Mouse (Mus musculus) lung, postnatal 0 days (tissue): ENCODE measurements around the gene Anxa6. TPM values are rescaled to one million over a fixed set of nuclear protein-coding genes. Genes with fewer than 3 reads are reported as not detected.

Source experiments
- ATAC-seq: fragments of 200-750 bp; cut with Nextera tagmentation; 2 replicates; pipeline ENCODE4 v1.8.0; 2017; ENCODE audit warnings: moderate library complexity
- DNase-seq: peaks from one replicate; pipeline ENCODE4 v3.0.0-alpha.2; 2016; ENCODE audit warnings: low spot score
- H3K27ac ChIP-seq: fragments of 300-500 bp; sonication (generic); 2 replicates; pipeline ENCODE4 v1.5.1; 2014; ENCODE audit warnings: antibody characterized with exemption, mild to moderate bottlenecking, low read length, mixed read lengths
- H3K27me3 ChIP-seq: fragments of 300-500 bp; sonication (generic); replicated peaks from 2 replicates; pipeline ENCODE4 v1.6.1; 2014; ENCODE audit warnings: low read length, mixed read lengths; ENCODE audit not compliant: insufficient read depth
- H3K36me3 ChIP-seq: fragments of 300-500 bp; sonication (generic); 2 replicates; pipeline ENCODE4 v1.6.1; 2014; ENCODE audit warnings: low read length, mixed read lengths; ENCODE audit not compliant: insufficient read depth
- H3K4me1 ChIP-seq: fragments of 300-500 bp; sonication (generic); 2 replicates; pipeline ENCODE4 v1.6.1; 2014; ENCODE audit warnings: antibody characterized with exemption, low read depth, low read length, mixed read lengths; ENCODE audit not compliant: insufficient read depth
- H3K4me2 ChIP-seq: fragments of 300-500 bp; sonication (generic); replicated peaks from 2 replicates; pipeline ENCODE4 v1.6.1; 2014; ENCODE audit warnings: low read depth, mild to moderate bottlenecking, low read length, moderate library complexity, mixed read lengths
- H3K4me3 ChIP-seq: fragments of 300-500 bp; sonication (generic); 2 replicates; pipeline ENCODE4 v1.5.1; 2014; ENCODE audit warnings: low read depth, low read length
- H3K9ac ChIP-seq: fragments of 300-500 bp; sonication (generic); replicated peaks from 2 replicates; pipeline ENCODE4 v1.6.1; 2014; ENCODE audit warnings: low read depth, mild to moderate bottlenecking
- H3K9me3 ChIP-seq: fragments of 300-500 bp; sonication (generic); 2 replicates; pipeline ENCODE4 v1.6.1; 2016; ENCODE audit warnings: low read length, mixed read lengths
- CTCF ChIP-seq: IDR thresholded peaks from 2 replicates; pipeline ENCODE4 v1.5.1; 2016; ENCODE audit warnings: antibody characterized with exemption, mild to moderate bottlenecking
- EP300 ChIP-seq: IDR thresholded peaks from 2 replicates; pipeline ENCODE4 v1.6.1; 2016; ENCODE audit warnings: antibody characterized with exemption, mild to moderate bottlenecking, control low read depth
- WGBS: fragments of 180-500 bp; shearing (Covaris S2); extraction: QIAGEN DNeasy Blood & Tissue Kit; methylation state at CpG from one replicate; pipeline ENCODE4 v1.1.7; 2014; 5-methylcytosine and 5-hydroxymethylcytosine counted together
- polyA plus RNA-seq: library from polyadenylated mRNA; unstranded; fragments of >200 nt; fragmentation: Nextera tagmentation; extraction: Ambion mirVana; gene quantifications from 2 replicates; pipeline ENCODE4 v1.2.1, GENCODE M21; 2015

The Anxa6 gene
- polyA plus RNA-seq, 1 experiment from 2014 or later: 228 TPM

- WGBS: 89% methylated on average over 5 of the region's 5 CpGs
Observed at GRCm38 (mm10) chr11:55060802-55061201, 27.6 kb upstream of the Anxa6 start.

GRCm38 (mm10) chr11:55057511-55057910 lies 24.3 kb upstream of the Anxa6 start:
- 80% methylated on average over 3 of the region's 3 CpGs for WGBS
- Histone ChIP-seq H3K9ac (no peak overlapping the region), H3K36me3 (no peaks in the 10 kb centered on the region), H3K27ac (no peak overlapping the region), H3K27me3 (no peaks in the 10 kb centered on the region), H3K4me3 (no peak overlapping the region), H3K4me1 (no peaks in the 10 kb centered on the region), H3K9me3 (no peaks in the 10 kb centered on the region), H3K4me2 (no peak overlapping the region)
- ATAC-seq: no peak
- TF ChIP-seq EP300 (no peak), CTCF (peak; percentile 26; the same call in 1 of the 2 replicates)
- no peak for DNase-seq

More at GRCm38 (mm10) chr11:55060802-55061201, 27.6 kb upstream of the Anxa6 start:
- H3K4me2 ChIP-seq: no peak overlapping the region
- ATAC-seq (no peak), DNase-seq (no peak)
- H3K36me3 ChIP-seq: no peaks in the 10 kb centered on the region
- H3K27me3 ChIP-seq: no peaks in the 10 kb centered on the region
- TF ChIP-seq CTCF (no peak), EP300 (no peak)
- H3K9ac ChIP-seq: no peak overlapping the region
- H3K9me3 ChIP-seq: no peaks in the 10 kb centered on the region
- no peak overlapping the region for H3K4me3 ChIP-seq
- H3K4me1 ChIP-seq: no peaks in the 10 kb centered on the region
- no peak overlapping the region for H3K27ac ChIP-seq

GRCm38 (mm10) chr11:55050837-55051510 lies 17.7 kb upstream of the Anxa6 start:
- Histone ChIP-seq H3K4me2 (no peak overlapping the region), H3K4me1 (peaks cover 5% of the 10 kb centered on the region; the same call in 1 of the 2 replicates), H3K27ac (no peak overlapping the region), H3K27me3 (no peaks in the 10 kb centered on the region), H3K36me3 (no peaks in the 10 kb centered on the region), H3K9me3 (no peaks in the 10 kb centered on the region), H3K4me3 (no peak overlapping the region), H3K9ac (no peak overlapping the region)
- DNase-seq (peak; percentile 64), ATAC-seq (peak; percentile 57)
- TF ChIP-seq CTCF (no peak), EP300 (no peak)
- WGBS: 48% methylated on average over 7 of the region's 7 CpGs

GRCm38 (mm10) chr11:55046600-55046999 lies 13.4 kb upstream of the Anxa6 start:
- peak; percentile 44 for DNase-seq

GRCm38 (mm10) chr11:55041348-55041747 lies 8.1 kb upstream of the Anxa6 start:
- WGBS: 79% methylated on average over 4 of the region's 4 CpGs

More at GRCm38 (mm10) chr11:55046600-55046999, 13.4 kb upstream of the Anxa6 start:
- H3K27me3 ChIP-seq: no peaks in the 10 kb centered on the region
- H3K4me3 ChIP-seq: no peak overlapping the region
- H3K27ac ChIP-seq: no peak overlapping the region
- H3K9ac ChIP-seq: no peak overlapping the region
- no peaks in the 10 kb centered on the region for H3K9me3 ChIP-seq
- H3K36me3 ChIP-seq: no peaks in the 10 kb centered on the region
- TF ChIP-seq EP300: no peak
- peak; percentile 77 for TF ChIP-seq CTCF
- ATAC-seq: peak; percentile 61
- H3K4me1 ChIP-seq: peaks cover 5% of the 10 kb centered on the region; the same call in 1 of the 2 replicates
- WGBS: 56% methylated on average over 5 of the region's 5 CpGs
- no peak overlapping the region for H3K4me2 ChIP-seq

GRCm38 (mm10) chr11:55039591-55039990 lies 6.3 kb upstream of the Anxa6 start:
- DNase-seq (peak; percentile 88), ATAC-seq (peak; percentile 67)
- Histone ChIP-seq H3K9ac (no peak overlapping the region), H3K27ac (no peak overlapping the region), H3K4me2 (no peak overlapping the region), H3K9me3 (no peaks in the 10 kb centered on the region), H3K27me3 (no peaks in the 10 kb centered on the region), H3K4me1 (no peaks in the 10 kb centered on the region), H3K36me3 (no peaks in the 10 kb centered on the region), H3K4me3 (no peak overlapping the region)
- under 1% methylated on average over 9 of the region's 9 CpGs for WGBS
- TF ChIP-seq CTCF: peak; percentile 98
- no peak for TF ChIP-seq EP300

More at GRCm38 (mm10) chr11:55041348-55041747, 8.1 kb upstream of the Anxa6 start:
- TF ChIP-seq EP300 (no peak), CTCF (peak; percentile 66)
- Histone ChIP-seq H3K4me2 (no peak overlapping the region), H3K9ac (no peak overlapping the region), H3K27ac (no peak overlapping the region), H3K4me3 (no peak overlapping the region), H3K36me3 (no peaks in the 10 kb centered on the region), H3K4me1 (no peaks in the 10 kb centered on the region), H3K9me3 (no peaks in the 10 kb centered on the region), H3K27me3 (no peaks in the 10 kb centered on the region)
- ATAC-seq: no peak
- no peak for DNase-seq
